Mouse (Mus musculus): ENCODE data around the gene Gm20696.

DNA sequence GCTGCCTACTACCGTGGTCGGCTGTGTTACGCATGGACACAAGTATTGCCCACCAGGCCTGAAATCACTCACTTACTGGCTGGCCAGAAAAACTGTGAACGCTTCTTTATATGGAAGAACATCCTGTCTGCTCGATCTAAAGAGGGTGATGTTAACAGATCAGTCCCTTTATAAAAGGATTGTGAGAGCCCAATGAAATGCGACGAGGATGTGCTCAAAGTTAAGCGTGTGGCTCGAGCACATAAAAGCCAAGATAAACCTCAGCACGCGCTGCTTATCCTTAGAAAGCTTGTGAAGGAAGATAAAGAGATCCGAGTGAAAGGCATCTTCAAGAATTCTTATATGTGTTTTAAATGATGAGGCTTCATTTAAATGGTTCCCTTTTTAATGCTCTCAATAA, 270.9 kb downstream of the Gm20696 start:
- TF ChIP-seq CTCF (IDR thresholded peaks at IDR 0.05; ENCODE audit: low read depth, low read length) (no peak), POLR2A (IDR thresholded peaks at IDR 0.05; ENCODE audit: borderline replicate concordance, low read depth, low read length) (no peak)

Measured in bone marrow macrophage, adult 2 months (primary cell).